Mouse (Mus musculus): ENCODE results near the gene Bach1.
"Not testable (repeated sequence)": the region's sequence is repeated elsewhere in the genome, so short reads cannot be mapped to it uniquely, and the experiment has no call there.

Gene Bach1

DNA sequence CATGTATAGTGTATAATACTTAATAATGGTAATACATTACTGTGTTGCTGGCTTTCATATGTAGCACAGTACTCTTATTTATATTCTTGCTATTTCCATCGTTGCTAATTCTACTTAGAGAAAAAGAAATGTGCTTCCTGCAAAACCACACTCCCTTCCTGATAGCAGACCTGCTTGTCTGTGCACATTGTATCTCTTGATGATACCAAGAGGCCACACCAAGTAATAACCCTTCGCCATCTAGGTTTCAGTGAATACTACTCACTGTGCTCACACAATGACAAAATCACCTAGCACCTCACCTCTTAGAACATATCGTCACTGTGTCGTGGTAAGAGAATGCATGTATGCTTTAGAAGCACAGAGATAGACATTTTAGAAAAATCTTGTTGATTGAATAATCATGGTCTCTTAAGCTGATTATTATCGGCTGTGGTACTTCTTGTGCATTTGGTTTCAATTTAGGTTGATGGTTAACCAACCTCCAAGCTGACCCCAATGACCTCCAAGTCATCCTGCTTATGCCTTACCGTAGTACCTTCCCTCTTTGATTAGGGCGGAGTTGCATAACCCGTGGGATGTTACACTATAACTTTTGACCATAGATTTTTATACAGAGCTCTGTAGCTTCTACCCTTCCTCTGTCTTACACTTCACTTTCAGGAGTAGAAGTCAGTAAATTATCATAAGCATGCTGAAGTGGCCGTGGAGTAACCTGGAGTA lies 17.7 kb upstream of the Bach1 start:
- DNase-seq (ENCODE audit: low spot score in 2 of 2), result no peak

DNA sequence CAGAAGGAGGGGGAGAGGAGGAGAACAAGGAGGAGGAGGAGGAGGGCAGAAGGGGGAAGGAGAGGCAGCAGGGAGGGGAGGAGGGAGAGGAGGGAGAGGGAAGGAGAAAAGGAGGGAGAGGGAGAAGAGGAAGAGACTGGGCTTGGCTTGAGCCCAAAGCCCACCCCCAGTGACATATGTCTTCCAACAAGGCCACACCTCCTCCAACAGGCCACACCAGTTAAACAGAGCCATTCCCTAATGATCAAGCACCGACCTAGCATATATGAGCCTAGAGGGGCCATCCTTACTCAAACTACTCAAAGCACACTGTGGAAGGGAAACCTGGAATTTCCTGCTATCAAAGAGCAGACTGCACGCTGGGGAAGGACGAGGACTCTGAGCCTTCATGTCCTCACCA lies 16.9 kb upstream of the Bach1 start:
- DNase-seq (ENCODE audit: low spot score in 2 of 2), result no peak

DNA sequence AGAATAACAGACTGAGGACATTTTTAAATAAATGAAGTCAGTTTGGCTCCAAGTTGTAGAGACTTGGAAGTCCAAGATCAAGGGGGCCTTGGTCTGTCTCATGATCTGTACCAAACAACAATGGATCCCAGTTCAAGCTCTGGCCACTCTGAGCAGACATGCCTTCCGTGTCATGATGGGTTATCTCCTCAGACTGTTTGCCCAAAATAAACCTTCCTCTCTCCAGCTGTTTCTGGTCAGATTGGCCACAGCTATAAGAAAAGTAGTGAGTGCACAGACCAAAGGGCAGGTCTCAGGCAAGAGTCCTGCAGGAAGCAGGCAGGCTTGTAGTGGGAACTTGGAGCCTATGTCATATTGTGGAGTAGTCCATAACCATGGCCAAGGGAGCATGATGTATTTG lies 12.3 kb upstream of the Bach1 start:
- DNase-seq (ENCODE audit: low spot score in 2 of 2), result no peak

- no peak for DNase-seq (ENCODE audit: low spot score in 2 of 2)
Observed at GRCm38 (mm10) chr16:87687346-87687745, 11.4 kb upstream of the Bach1 start.

DNA sequence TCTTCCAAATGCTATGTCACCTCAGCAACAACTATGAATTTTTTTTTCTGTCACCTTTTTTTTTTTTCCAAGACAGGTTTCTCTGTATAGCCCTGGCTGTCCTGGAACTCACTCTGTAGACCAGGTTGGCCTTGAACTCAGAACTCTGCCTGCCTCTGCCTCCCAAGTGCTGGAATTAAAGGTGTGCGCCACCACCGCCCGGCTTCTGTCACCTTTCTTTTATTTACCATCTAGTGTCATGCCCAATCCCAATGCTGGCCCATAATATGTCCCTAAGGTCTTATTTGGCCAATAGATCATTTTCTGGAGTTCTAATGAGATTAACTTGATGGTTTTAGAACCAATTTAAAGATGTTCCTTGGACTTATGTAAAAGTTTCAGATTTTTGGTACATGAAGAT lies 10.4 kb upstream of the Bach1 start:
- DNase-seq (ENCODE audit: low spot score in 2 of 2), result not testable (repeated sequence)

DNA sequence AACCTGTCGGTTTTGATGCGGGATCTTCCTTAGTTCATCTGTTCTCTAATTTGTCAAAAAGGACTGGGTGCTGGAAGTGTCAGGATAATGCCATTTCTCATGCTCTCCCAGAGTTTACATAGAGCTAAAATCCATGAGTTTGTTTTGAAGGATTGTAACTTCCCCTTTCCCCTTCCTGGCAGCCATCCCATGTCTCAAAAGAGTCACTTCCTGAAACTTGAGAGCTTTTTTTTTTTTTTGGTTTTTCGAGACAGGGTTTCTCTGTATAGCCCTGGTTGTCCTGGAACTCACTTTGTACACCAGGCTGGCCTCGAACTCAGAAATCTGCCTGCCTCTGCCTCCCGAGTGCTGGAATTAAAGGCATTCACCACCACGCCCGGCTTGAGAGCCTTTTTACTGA lies 9.9 kb upstream of the Bach1 start:
- not testable (repeated sequence) for DNase-seq (ENCODE audit: low spot score in 2 of 2)

- peak; percentile 14 to 15 for DNase-seq (ENCODE audit: low spot score in 2 of 2)
Observed at GRCm38 (mm10) chr16:87689225-87689624, 9.5 kb upstream of the Bach1 start.

DNA sequence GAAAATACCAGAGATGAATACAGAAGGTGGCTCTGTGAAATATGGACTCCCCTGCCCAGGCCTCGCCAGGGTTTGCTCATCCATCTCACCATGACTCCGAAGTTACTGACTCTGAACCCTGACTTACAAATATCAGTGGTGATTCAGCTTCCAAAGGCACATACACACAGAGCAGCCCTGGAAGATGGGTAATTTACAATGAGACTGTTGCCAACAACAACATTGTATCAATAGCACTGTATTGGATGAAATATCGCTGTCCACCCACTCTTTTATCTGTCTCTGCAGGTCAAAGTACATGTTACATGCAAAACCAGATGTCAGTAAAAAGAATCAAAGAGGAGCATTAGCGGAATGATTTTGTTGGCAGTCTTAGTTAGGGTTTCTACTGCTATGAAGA lies 8.2 kb upstream of the Bach1 start:
- no peak for DNase-seq (ENCODE audit: low spot score in 2 of 2)

DNA sequence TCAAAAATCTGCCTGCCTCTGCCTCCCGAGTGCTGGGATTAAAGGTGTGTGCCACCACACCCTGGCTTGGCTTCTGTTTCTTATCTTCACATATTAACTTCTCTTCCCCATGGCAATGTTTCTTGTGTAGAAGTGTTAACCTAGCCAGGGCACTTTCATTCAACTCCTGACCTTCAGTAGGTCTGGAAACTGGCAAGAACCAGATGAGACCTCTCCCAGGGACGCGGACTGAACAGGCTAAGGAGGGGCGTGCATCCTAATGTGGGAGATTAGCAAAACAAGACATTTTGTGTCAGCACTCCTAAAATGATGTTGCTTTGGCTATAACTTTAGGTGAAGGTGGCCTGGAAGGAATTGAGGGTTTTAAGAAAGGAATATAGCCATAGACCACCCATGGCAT lies 7.6 kb upstream of the Bach1 start:
- DNase-seq (ENCODE audit: low spot score in 2 of 2), result no peak

- DNase-seq (ENCODE audit: low spot score in 2 of 2), result no peak
Observed at GRCm38 (mm10) chr16:87692591-87692990, 6.2 kb upstream of the Bach1 start.

GRCm38 (mm10) chr16:87697707-87698365 lies 909 bp upstream of the Bach1 start:
- DNase-seq (ENCODE audit: low spot score in 2 of 2), result no peak

DNA sequence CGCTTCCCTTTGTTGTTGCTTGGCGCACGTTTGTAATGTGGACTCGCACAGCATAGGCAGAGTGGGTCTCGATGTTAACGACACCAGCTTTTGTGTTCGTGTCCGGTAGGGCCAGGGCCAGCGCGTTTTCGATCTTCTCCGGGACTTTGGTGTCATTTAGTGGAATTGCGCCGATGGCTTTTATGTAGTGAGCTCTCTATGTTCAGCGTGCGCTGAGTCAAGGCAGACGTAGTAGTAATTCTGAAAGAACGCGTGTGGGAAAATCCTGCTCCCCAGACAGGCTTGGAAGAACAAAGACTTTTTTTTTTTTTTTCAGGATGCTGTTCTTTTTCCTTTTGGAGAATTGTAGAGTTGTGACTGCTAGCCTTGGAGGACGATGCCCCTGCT lies 554 bp downstream of the Bach1 start:
- peak; percentile 41 to 42 for DNase-seq (ENCODE audit: low spot score in 2 of 2)

- DNase-seq (ENCODE audit: low spot score in 2 of 2), result peak; percentile 11 to 22
Observed at GRCm38 (mm10) chr16:87699693-87700394, 1.1 kb downstream of the Bach1 start.

GRCm38 (mm10) chr16:87700395-87700765 lies 1.6 kb downstream of the Bach1 start:
- DNase-seq (ENCODE audit: low spot score in 2 of 2), result no peak

DNA sequence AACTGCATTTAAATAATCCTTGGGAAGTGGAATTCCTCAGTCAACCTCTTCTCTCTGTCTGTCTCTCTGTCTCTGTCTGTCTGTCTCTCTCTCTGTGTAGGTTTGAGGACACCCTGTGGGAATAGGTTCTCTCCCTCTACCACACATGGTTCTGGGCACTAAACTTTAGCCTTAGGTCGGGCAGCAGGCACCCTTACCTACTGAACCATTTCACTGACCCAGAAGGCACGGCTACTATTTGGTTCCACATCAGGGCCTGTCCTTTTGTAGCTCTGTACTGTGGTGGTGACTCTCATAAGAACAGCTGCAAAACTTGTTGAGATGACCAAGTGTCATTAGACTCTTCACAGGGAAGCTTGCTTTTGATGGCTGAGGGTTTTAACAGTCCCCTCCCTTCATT lies 3.1 kb downstream of the Bach1 start:
- DNase-seq (ENCODE audit: low spot score in 2 of 2), result no peak

DNA sequence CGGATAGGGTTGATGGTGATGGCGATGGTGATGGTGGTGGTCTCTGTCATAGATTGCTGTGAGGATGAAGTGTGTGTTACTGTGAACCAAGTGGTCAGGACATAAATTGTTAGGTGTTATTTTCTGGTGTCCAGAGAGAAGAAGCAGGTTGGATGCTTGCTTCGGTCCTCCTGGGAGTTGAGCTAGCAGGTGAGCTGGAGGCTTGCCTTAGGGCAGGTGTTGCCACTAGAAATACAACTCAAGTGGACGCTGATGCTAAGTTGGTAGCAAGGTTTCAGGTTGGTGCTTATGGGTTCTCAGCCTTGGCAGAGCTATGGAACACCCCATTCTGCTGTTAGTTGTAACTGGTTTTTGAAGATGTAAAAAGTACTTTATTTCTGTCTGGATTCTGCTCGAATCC lies 4.1 kb downstream of the Bach1 start:
- DNase-seq (ENCODE audit: low spot score in 2 of 2), result no peak

- no peak for DNase-seq (ENCODE audit: low spot score in 2 of 2)
Observed at GRCm38 (mm10) chr16:87704225-87704624, 5.5 kb downstream of the Bach1 start.

DNA sequence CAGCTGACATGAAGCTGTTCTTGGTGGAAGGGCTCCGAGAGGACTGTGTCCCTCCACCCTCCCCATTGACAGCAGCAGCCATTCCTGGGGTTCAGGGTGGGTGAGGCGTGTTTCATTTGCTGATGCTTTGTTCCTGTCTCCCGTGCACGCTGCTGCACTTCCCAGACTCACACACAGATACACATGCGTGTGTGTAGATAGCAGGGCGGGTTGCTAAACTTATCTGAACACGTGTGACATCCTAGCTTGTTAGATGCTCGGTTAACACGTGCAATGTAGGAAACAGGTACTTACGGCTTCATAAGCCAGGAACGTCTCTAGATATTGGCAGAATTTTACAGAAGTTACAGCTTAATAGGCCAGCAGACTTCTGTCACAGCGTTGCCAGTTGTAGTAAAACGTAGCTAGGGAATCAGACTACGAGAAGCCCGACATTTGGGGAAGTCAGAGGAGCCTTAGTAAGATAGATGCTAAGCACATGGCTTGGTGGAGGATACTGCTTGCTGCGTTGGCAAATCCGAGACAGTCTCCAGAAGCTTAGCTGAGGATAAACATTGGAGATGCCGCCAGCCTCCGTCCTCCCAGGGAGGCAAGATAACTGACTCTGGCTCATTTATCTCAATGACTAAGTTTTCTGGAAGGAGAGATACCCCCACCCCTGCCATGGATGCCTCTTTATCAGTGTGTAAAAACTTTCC lies 7.3 kb downstream of the Bach1 start:
- DNase-seq (ENCODE audit: low spot score in 2 of 2), result no peak

- no peak for DNase-seq (ENCODE audit: low spot score in 2 of 2)
Observed at GRCm38 (mm10) chr16:87707335-87707734, 8.6 kb downstream of the Bach1 start.

DNA sequence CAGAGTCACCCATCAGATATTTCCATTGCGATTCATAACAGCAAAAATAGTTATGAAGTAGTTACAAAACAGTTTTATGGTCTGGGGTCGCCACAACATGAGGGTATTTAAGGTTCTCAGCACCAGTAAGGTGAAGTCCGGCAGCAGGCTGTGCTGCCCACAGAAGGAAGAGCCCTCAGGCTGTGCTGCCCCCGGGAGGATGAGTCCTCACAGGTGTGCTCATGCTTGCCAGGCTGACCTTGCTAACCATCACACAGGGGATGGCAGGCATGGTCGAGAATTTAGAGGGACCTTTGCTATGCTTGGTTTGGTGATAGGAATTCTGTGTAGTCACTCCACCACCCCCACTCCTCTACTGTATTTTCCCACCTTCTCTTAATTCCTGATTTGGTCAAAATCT lies 9.8 kb downstream of the Bach1 start:
- DNase-seq (ENCODE audit: low spot score in 2 of 2), result no peak

GRCm38 (mm10) chr16:87709144-87709543 lies 10.4 kb downstream of the Bach1 start:
- no peak for DNase-seq (ENCODE audit: low spot score in 2 of 2)

DNA sequence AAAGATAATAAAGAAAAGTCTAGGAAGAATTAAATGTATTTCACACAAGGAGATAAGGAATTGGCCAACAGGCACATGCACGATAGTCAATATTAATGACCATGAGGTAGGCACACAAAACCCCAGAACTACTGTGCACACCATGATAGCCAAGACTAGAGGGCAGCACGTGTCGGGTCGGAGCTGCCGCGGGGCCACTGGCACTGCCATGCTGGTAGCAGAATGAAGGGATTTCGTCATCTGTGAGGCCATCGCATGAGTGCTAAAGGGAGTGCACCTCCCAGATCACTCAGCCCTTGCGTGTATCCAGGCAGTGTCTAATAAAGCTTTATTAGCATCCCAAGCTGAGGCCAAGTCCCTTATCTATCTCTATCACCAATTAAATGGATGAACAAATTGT lies 11.2 kb downstream of the Bach1 start:
- DNase-seq (ENCODE audit: low spot score in 2 of 2), result no peak
